Mouse (Mus musculus) neural tube, embryonic 12.5 days (tissue): ENCODE measurements around the gene Cd151. TPM values are rescaled to one million over a fixed set of nuclear protein-coding genes. Genes with fewer than 3 reads are reported as not detected.

Experiments used
- ATAC-seq: fragments of 200-750 bp; cut with Nextera tagmentation; 2 replicates; pipeline ENCODE4 v1.8.0; 2017; ENCODE audit warnings: low read depth, mild to moderate bottlenecking, moderate TSS enrichment, moderate library complexity; ENCODE audit not compliant: low FRiP score
- H3K27ac ChIP-seq: fragments of 300-500 bp; sonication (generic); 2 replicates; pipeline ENCODE4 v1.5.1; 2016
- H3K27me3 ChIP-seq: fragments of 300-500 bp; sonication (generic); replicated peaks from 2 replicates; pipeline ENCODE4 v1.6.1; 2016; ENCODE audit warnings: mild to moderate bottlenecking
- H3K36me3 ChIP-seq: fragments of 300-500 bp; sonication (generic); 2 replicates; pipeline ENCODE4 v1.6.1; 2016; ENCODE audit warnings: mild to moderate bottlenecking
- H3K4me1 ChIP-seq: fragments of 300-500 bp; sonication (generic); 2 replicates; pipeline ENCODE4 v1.6.1; 2016
- H3K4me2 ChIP-seq: fragments of 300-500 bp; sonication (generic); replicated peaks from 2 replicates; pipeline ENCODE4 v1.6.1; 2016; ENCODE audit warnings: mild to moderate bottlenecking
- H3K4me3 ChIP-seq: fragments of 300-500 bp; sonication (generic); 2 replicates; pipeline ENCODE4 v1.5.1; 2016
- H3K9ac ChIP-seq: fragments of 300-500 bp; sonication (generic); 2 replicates; pipeline ENCODE4 v1.6.1; 2016; ENCODE audit warnings: mild to moderate bottlenecking
- H3K9me3 ChIP-seq: fragments of 300-500 bp; sonication (generic); 2 replicates; pipeline ENCODE4 v1.6.1; 2016; ENCODE audit warnings: mild to moderate bottlenecking
- WGBS: fragments of 180-500 bp; shearing (Covaris S2); methylation state at CpG from one replicate; pipeline ENCODE4 v1.1.7; 2016; 5-methylcytosine and 5-hydroxymethylcytosine counted together
- polyA plus RNA-seq: library from polyadenylated mRNA; unstranded; fragments of >200 nt; fragmentation: Nextera tagmentation; extraction: Ambion mirVana; gene quantifications from 2 replicates; pipeline ENCODE4 v1.2.1, GENCODE M21; 2016

Cd151 gene
- polyA plus RNA-seq, 1 experiment from 2014 or later: 20.6 TPM

- peaks cover 33% of the 10 kb centered on the region for H3K36me3 ChIP-seq
- no peaks in the 10 kb centered on the region for H3K4me1 ChIP-seq
- 90% methylated on average over 2 of the region's 2 CpGs for WGBS
- no peaks in the 10 kb centered on the region for H3K27me3 ChIP-seq
- no peak overlapping the region for H3K4me3 ChIP-seq
- no peak overlapping the region for H3K27ac ChIP-seq
- H3K4me2 ChIP-seq: no peak overlapping the region
- H3K9me3 ChIP-seq: no peaks in the 10 kb centered on the region
- ATAC-seq: no peak
- H3K9ac ChIP-seq: no peak overlapping the region
These were observed 28.2 kb downstream of the Cd151 start for GRCm38 (mm10) chr7:141495379-141495778.

GRCm38 (mm10) chr7:141495940-141496339, 28.7 kb downstream of the Cd151 start:
- H3K4me3 ChIP-seq: no peak overlapping the region
- H3K4me2 ChIP-seq: no peak overlapping the region
- no peak for ATAC-seq
- no peaks in the 10 kb centered on the region for H3K27me3 ChIP-seq
- H3K27ac ChIP-seq: no peak overlapping the region
- H3K4me1 ChIP-seq: no peaks in the 10 kb centered on the region
- H3K36me3 ChIP-seq: peaks cover 33% of the 10 kb centered on the region
- no peaks in the 10 kb centered on the region for H3K9me3 ChIP-seq
- WGBS: 93% methylated on average over 4 of the region's 4 CpGs
- H3K9ac ChIP-seq: no peak overlapping the region

- no peaks in the 10 kb centered on the region for H3K27me3 ChIP-seq
- no peaks in the 10 kb centered on the region for H3K9me3 ChIP-seq
- H3K27ac ChIP-seq: no peak overlapping the region
- no peak overlapping the region for H3K4me3 ChIP-seq
- peaks cover 28% of the 10 kb centered on the region for H3K36me3 ChIP-seq
- no peak overlapping the region for H3K9ac ChIP-seq
- no peaks in the 10 kb centered on the region for H3K4me1 ChIP-seq
- H3K4me2 ChIP-seq: no peak overlapping the region
- 93% methylated on average over 3 of the region's 3 CpGs for WGBS
- ATAC-seq: no peak
These were observed 30.4 kb downstream of the Cd151 start for GRCm38 (mm10) chr7:141497600-141497999.

GRCm38 (mm10) chr7:141501820-141502555, 34.8 kb downstream of the Cd151 start:
- H3K9me3 ChIP-seq: 0 out of 2 replicates have a peak, but pooled peaks cover 4% of the 10 kb centered on the region
- H3K27ac ChIP-seq: no peak overlapping the region
- no peak for ATAC-seq
- H3K4me3 ChIP-seq: no peak overlapping the region
- 90% methylated on average over 7 of the region's 7 CpGs for WGBS
- H3K4me1 ChIP-seq: no peaks in the 10 kb centered on the region
- H3K27me3 ChIP-seq: no peaks in the 10 kb centered on the region
- H3K36me3 ChIP-seq: peaks cover 18% of the 10 kb centered on the region; the same call in 1 of the 2 replicates
- H3K9ac ChIP-seq: no peak overlapping the region
- H3K4me2 ChIP-seq: no peak overlapping the region

- 93% methylated on average over 5 of the region's 5 CpGs for WGBS
- H3K4me3 ChIP-seq: no peak overlapping the region
- no peak overlapping the region for H3K4me2 ChIP-seq
- H3K9me3 ChIP-seq: 0 out of 2 replicates have a peak, but pooled peaks cover 4% of the 10 kb centered on the region
- H3K9ac ChIP-seq: no peak overlapping the region
- H3K27me3 ChIP-seq: no peaks in the 10 kb centered on the region
- ATAC-seq: no peak
- no peaks in the 10 kb centered on the region for H3K4me1 ChIP-seq
- H3K36me3 ChIP-seq: peaks cover 18% of the 10 kb centered on the region; the same call in 1 of the 2 replicates
- no peak overlapping the region for H3K27ac ChIP-seq
These were observed 35.3 kb downstream of the Cd151 start for GRCm38 (mm10) chr7:141502556-141502905.

- Histone ChIP-seq H3K9me3 (0 out of 2 replicates have a peak, but pooled peaks cover 4% of the 10 kb centered on the region), H3K27ac (no peak overlapping the region), H3K9ac (no peak overlapping the region), H3K4me3 (no peak overlapping the region), H3K4me2 (no peak overlapping the region), H3K36me3 (peaks cover 27% of the 10 kb centered on the region), H3K4me1 (no peaks in the 10 kb centered on the region), H3K27me3 (no peaks in the 10 kb centered on the region)
- ATAC-seq: no peak
- WGBS: 72% methylated on average over 2 of the region's 2 CpGs
These were observed 39.1 kb downstream of the Cd151 start for GRCm38 (mm10) chr7:141506278-141506677.

GRCm38 (mm10) chr7:141508160-141508559, 41.0 kb downstream of the Cd151 start:
- no peak overlapping the region for H3K9ac ChIP-seq
- ATAC-seq: no peak
- H3K4me3 ChIP-seq: no peak overlapping the region
- H3K27ac ChIP-seq: no peak overlapping the region
- H3K4me2 ChIP-seq: no peak overlapping the region
- no peaks in the 10 kb centered on the region for H3K4me1 ChIP-seq
- 0 out of 2 replicates have a peak, but pooled peaks cover 4% of the 10 kb centered on the region for H3K9me3 ChIP-seq
- H3K36me3 ChIP-seq: peaks cover 24% of the 10 kb centered on the region
- no peaks in the 10 kb centered on the region for H3K27me3 ChIP-seq

- Histone ChIP-seq H3K27ac (no peak overlapping the region), H3K9me3 (0 out of 2 replicates have a peak, but pooled peaks cover 4% of the 10 kb centered on the region), H3K9ac (no peak overlapping the region), H3K36me3 (peaks cover 35% of the 10 kb centered on the region), H3K4me2 (no peak overlapping the region), H3K4me1 (no peaks in the 10 kb centered on the region), H3K4me3 (no peak overlapping the region), H3K27me3 (no peaks in the 10 kb centered on the region)
- no peak for ATAC-seq
- 95% methylated on average over 5 of the region's 5 CpGs for WGBS
These were observed 43.0 kb downstream of the Cd151 start for GRCm38 (mm10) chr7:141510196-141510595.

GRCm38 (mm10) chr7:141510681-141511191, 43.5 kb downstream of the Cd151 start:
- WGBS: 67% methylated on average over 8 of the region's 8 CpGs
- H3K4me1 ChIP-seq: no peaks in the 10 kb centered on the region

GRCm38 (mm10) chr7:141517638-141518037, 50.4 kb downstream of the Cd151 start:
- Histone ChIP-seq H3K9me3 (no peaks in the 10 kb centered on the region), H3K4me1 (0 out of 2 replicates have a peak, but pooled peaks cover 4% of the 10 kb centered on the region), H3K36me3 (peaks cover 45% of the 10 kb centered on the region), H3K27me3 (no peaks in the 10 kb centered on the region), H3K27ac (no peak overlapping the region), H3K4me2 (no peak overlapping the region), H3K4me3 (no peak overlapping the region), H3K9ac (no peak overlapping the region)
- no peak for ATAC-seq
- WGBS: 90% methylated on average over 4 of the region's 4 CpGs

More at GRCm38 (mm10) chr7:141510681-141511191, 43.5 kb downstream of the Cd151 start:
- Histone ChIP-seq H3K9me3 (0 out of 2 replicates have a peak, but pooled peaks cover 4% of the 10 kb centered on the region), H3K4me2 (no peak overlapping the region), H3K27ac (no peak overlapping the region), H3K9ac (no peak overlapping the region), H3K4me3 (no peak overlapping the region), H3K36me3 (peaks cover 39% of the 10 kb centered on the region), H3K27me3 (no peaks in the 10 kb centered on the region)
- no peak for ATAC-seq

GRCm38 (mm10) chr7:141518296-141518695, 51.1 kb downstream of the Cd151 start:
- H3K4me1 ChIP-seq: 0 out of 2 replicates have a peak, but pooled peaks cover 4% of the 10 kb centered on the region
- WGBS: 76% methylated on average over 5 of the region's 5 CpGs
- peaks cover 45% of the 10 kb centered on the region for H3K36me3 ChIP-seq
- H3K9ac ChIP-seq: no peak overlapping the region
- H3K27me3 ChIP-seq: no peaks in the 10 kb centered on the region
- ATAC-seq: no peak
- H3K9me3 ChIP-seq: no peaks in the 10 kb centered on the region
- no peak overlapping the region for H3K4me3 ChIP-seq
- H3K27ac ChIP-seq: no peak overlapping the region
- H3K4me2 ChIP-seq: no peak overlapping the region

GRCm38 (mm10) chr7:141518926-141519325, 51.7 kb downstream of the Cd151 start:
- WGBS: 82% methylated on average over 3 of the region's 3 CpGs
- Histone ChIP-seq H3K36me3 (peaks cover 41% of the 10 kb centered on the region), H3K27ac (no peak overlapping the region), H3K27me3 (no peaks in the 10 kb centered on the region), H3K4me2 (no peak overlapping the region), H3K9me3 (no peaks in the 10 kb centered on the region), H3K4me3 (no peak overlapping the region), H3K4me1 (0 out of 2 replicates have a peak, but pooled peaks cover 4% of the 10 kb centered on the region), H3K9ac (no peak overlapping the region)
- ATAC-seq: no peak
